Mouse (Mus musculus) retina, postnatal 1 day (tissue): ENCODE data around the gene Gm20481.
A peak's percentile ranks its signal among the peaks of the same experiment; 100 is the strongest.
"Not testable (repeated sequence)": the region's sequence is repeated elsewhere in the genome, so short reads cannot be mapped to it uniquely, and the experiment has no call there.

Source experiments
- DNase-seq: peaks from one replicate; pipeline ENCODE4 v3.0.0-alpha.2; 2012

Gene Gm20481

DNA sequence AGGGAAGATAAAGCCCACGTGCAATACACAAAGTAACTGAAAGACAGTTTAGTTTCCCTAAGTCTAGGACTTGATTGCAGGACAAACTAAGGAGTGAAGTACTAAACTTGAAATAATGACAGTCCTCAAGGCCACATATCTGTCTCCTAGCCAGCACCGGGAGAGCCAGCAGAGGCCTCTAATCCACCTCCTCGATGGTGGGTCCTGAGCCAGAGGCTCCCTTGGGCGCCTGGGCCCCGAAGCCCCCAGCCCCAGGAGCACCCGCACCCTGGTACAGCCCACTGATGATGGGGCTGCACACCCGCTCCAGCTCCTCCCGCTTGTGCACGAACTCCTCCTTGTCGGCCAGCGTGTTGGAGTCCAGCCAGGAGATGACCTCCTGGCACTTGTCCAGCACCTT is at the start of gene Gm20481:
TSS of gene Gm20481 (plus strand) at position 91 of the 400 bp plus-strand sequence.
- not testable (repeated sequence) for DNase-seq

DNA sequence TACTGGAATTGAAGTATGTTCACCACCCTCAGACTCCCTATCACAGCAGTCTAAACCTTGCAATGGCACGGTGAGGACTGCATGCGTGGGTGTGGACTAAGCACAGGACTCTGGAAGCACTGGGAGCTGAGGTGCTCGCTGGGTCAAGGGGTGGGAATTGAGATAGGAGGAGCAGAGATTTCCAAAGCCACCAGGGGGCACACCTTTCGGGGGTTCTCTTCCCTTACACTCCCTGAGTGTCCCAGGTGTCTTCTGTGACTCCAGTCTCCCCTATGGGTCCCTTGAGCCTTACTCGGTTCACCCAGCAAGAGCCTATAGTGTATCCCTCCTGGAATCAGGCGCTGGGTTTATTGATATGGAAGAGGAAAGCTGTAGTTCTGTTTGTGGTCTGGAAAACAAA is 46.8 kb upstream of the Gm20481 start:
- DNase-seq: peak; percentile 22

DNA sequence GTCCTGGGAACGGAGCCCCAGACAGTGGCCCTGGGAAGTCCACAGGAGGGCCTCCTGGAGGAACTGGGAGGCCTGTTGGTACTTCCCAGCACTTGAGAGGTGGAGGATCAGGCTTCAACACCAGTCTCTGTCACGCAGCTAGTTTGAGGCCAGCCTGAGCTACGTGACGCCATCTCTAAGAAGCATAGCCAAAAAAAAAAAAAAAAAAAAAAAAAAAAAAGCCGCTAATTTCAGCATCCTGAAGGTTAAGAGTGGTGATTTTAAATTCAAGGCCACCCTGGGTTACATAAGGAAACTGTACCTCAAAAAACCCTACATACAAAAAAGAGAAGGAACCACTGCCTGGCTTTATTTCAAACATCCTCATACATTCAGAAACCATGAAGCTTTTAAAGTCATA is 45.5 kb upstream of the Gm20481 start:
- no peak for DNase-seq

DNA sequence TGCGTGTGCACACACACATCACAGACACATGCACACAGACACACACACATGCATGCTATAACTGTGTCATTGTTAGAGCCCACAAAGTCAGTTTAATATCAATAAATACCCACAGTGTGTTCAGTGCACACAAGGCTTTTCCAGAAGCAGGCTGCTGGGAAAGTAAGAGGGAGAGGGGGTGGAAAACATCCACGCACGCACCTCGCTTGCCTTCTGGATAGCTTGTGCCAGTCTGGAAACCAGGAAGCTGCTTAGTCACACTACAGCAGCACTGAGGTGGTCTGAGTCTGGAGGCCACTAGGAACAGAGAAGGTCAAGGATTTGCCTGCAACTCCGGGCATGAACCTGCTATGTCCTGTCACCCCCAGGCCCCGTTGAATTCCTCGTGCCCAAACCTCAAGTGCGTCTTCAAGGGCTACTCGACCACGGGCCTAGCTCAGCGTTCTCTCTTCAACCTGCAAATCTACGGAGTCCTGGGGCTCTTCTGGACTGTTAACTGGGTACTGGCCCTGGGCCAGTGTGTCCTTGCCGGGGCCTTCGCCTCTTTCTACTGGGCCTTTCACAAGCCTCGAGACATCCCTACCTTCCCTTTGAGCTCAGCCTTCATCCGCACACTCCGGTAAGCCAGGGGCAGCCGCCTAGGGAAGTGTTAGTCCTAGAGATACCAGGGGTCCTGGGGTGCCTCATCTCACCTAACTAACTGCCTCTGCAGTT is 42.2 kb upstream of the Gm20481 start:
- DNase-seq: no peak

DNA sequence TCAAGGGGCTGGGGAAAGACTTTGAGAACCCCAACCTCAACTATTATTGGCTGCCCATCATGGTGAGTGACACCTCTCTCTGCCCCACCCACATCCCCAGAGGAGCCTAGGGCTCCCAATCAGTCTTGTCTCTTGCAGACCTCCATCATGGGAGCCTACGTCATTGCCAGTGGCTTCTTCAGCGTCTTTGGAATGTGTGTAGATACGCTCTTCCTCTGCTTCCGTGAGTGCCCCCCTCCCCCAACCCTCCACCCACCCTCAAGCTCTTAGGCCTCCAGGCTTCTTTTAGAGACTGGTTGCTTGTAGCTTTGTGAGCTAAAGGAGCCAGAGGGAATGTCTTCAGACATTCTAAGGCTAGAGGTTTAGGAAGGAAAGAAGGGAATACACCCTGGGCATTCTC is 40.9 kb upstream of the Gm20481 start:
- DNase-seq: no peak

DNA sequence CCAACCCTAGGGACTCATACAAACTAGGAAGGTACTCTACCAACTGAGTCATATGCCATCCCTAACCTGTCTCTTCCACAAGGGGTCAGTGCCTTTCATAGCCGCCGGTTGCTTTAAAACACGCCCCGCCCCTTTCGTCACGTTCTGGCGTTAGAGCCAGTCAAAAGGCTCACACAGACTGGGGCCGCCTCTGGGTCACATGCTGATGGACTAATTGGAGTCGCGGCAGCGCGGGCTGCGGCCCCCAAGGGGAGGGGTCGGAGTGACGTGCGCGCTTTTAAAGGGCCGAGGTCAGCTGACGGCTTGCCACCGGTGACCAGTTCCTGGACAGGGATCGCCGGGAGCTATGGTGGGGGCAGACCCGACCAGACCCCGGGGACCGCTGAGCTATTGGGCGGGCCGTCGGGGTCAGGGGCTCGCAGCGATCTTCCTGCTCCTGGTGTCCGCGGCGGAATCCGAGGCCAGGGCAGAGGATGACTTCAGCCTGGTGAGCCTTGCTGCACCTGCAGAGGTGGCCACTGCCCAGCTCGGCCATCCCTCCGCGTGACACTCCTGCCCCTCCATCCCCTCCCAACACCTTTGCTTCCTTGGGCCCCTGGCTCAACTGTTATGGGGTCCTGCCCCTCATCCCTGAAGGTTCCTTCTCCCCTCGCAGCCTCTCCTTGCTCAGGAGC is 38.5 kb upstream of the Gm20481 start, which contains the start of gene Neu1:
TSS of gene Neu1 (plus strand) at position 193 of the 674 bp plus-strand sequence.
- DNase-seq: peak; percentile 99

DNA sequence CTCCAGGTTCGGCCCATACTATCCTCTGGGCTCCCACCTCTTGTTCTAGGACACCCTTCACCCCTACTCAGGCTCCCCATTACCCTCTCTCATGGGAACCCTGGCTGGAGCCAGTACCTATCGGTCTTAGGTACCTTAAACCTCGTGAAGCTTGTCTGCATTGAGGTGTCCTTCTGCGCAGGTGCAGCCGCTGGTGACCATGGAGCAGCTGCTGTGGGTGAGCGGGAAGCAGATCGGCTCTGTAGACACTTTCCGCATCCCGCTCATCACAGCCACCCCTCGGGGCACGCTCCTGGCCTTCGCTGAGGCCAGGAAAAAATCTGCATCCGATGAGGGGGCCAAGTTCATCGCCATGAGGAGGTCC is 38.0 kb upstream of the Gm20481 start:
- DNase-seq: peak; percentile 52

DNA sequence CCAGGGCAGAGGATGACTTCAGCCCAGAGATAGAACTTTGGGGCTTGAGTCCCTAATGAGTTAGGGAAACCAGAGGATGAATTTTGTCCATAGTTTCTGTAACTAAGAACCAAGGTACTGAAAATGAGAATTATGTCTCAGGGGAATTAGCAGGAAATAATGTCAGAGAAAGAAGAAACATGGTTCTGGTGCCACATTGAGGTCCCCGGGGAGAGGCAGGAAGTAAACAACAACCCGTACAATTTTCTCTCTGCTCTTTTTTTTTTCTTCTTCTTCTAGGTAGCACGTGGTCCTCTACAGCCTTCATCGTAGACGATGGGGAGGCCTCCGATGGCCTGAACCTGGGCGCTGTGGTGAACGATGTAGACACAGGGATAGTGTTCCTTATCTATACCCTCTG is 37.4 kb upstream of the Gm20481 start:
- DNase-seq: no peak

DNA sequence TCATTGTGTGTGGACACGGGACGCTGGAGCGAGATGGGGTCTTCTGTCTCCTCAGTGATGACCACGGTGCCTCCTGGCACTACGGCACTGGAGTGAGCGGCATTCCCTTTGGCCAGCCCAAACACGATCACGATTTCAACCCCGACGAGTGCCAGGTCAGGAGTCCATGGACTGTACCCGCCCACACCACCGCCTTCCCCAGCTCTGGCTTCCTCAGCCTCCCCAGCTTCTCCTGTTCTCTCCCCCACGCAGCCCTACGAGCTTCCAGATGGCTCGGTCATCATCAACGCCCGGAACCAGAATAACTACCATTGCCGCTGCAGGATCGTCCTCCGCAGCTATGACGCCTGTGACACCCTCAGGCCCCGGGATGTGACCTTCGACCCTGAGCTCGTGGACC is 35.7 kb upstream of the Gm20481 start:
- DNase-seq: no peak

DNA sequence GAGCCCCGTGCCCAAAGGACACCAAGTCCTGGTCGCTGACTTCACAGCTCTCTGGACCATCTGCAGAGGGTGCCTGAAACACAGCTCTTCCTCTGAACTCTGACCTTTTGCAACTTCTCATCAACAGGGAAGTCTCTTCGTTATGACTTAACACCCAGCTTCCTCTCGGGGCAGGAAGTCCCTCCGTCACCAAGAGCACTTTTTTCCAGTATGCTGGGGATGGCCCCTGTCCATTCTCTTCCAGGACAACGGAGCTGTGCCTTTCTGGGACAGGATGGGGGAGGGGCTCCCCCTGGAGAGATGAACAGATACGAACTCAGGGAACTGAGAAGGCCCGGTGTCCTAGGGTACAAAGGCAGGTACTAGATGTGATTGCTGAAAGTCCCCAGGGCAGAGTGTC is 34.9 kb upstream of the Gm20481 start:
- no peak for DNase-seq

DNA sequence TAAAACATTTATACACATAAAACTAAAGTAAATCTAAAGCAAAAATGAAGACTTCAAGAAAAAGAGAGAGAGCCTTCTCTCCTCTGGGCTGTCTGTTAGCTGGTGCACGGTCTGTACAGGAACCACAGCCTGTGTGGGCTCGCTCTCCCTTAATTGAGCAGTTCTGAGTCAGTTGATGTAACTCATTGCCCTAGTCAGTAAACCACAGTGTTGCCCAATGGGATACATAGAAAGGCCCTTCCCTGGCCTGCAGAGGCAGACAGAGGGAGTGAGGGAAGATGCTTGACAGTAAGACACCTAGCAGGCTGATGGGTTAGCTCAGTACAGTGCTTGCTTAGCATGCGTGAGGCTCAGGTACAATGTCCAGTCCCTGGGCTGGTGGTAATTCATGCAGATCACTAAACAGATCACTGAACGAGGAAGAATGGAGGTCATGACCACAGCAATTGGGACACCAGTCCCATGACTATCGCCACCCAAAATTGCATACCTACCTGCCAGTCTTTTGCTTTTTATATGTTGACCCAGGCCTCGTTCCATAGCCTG is 31.7 kb upstream of the Gm20481 start:
- DNase-seq: no peak

DNA sequence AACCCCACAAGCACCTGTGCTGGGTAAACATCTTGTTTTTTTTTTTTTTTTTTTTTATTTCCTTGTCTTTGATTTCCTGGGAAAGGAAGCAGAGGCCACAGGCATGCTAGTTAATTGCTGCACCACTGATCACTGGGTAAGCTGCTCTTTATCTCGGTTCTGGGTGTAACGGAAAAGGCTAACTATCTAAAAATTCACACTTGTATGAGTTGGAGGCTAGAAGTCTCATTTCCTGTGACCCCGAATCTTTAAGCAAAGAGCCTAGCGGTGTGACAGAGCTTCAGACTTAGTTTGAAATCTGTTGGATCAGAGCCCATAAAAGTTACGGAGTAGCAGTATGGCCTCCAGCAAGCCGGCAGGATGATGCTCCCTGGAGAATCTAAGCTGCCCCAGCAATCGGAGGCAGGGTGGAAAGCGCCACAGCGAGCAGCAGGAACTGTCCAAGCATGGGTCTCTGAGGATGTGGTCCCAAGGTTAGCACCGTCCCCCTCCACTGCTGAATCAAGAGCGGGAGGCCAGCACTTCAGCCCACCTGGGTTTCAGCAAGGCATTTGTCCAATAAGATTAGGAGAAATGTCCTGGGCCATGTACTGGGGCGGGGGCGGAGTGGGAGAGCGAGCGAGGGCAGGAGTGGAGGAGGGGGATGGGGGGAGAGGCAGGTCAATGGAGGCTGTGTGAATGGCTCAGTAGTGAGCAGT is 28.2 kb upstream of the Gm20481 start:
- DNase-seq: peak; percentile 41

DNA sequence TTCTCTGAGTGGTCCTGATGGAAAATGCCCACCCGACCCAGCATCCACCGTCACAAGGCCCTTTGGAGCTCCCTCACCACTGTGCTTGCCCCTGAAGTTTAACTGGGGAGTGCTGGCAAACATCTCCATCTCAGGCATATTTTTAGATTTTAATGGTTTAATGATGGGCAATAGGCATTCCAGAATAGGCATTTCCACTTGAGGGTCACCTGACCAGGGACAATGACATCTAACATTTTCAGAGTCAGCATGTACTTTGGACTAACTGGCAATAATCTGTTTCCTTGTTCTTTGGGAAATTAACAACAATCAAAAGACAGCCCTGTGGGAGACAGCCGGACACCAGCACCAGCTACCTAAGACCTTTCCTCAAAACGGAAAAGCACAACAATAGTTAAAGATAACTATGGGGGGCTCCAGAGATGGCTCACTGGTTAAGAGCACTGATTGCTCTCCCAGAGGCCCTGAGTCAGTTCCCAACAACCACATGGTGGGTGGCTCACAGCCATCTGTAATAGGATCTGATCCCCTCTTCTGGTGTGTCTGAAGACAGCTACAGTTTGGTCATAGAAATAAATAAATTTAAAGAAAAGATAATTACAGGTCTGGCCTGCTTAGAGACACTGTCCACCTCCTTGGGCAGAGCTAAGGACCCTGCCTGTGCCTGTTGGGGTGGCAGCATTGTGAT is 26.4 kb upstream of the Gm20481 start:
- no peak for DNase-seq

DNA sequence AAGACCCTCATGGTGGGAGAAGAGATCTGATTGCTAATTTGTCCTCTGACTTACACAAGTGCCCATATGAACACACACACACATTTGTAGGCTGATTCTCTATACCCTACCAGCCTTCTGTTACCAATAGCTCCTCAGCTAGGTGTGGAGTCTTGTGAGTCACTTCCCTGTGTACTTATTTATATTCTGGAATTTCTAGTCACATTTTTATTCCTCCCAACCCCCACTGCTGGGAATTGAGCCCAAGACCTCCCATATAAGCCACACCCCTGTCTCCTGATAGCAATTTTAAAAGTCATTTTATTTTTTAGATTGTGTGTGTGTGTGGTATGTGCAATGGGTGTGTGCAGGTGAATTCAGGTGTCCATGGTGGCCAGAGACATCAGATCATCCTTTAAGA is 25.4 kb upstream of the Gm20481 start:
- no peak for DNase-seq

DNA sequence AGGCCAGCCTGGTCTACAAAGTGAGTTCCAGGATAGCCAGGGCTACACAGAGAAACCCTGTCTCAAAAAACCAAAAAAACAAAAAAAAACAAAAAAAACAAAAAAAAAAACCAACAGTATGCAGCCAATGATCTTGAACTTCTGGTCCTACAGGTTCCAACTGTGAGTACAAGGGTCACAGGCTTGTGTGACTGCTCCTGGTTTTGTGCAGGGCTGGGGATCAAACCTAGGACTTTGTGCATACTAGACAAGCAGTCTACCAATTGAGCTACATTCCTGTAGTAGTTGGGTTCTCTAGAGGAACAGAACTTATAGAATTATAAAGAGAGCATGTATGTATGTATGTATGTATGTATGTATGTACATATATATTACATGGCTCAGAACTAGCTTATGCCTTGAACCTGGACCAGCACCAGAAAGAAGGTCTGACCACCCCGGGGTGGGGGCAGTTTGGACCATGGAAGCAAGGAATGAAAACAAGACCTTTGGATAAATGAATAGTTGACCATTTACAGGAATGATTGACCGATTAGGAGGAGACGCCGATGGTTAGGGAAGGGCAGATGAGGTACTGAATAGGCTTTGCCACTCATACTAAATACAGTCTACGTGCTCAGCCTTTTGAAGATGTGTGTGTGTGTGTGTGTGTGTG is 23.1 kb upstream of the Gm20481 start:
- DNase-seq: no peak

DNA sequence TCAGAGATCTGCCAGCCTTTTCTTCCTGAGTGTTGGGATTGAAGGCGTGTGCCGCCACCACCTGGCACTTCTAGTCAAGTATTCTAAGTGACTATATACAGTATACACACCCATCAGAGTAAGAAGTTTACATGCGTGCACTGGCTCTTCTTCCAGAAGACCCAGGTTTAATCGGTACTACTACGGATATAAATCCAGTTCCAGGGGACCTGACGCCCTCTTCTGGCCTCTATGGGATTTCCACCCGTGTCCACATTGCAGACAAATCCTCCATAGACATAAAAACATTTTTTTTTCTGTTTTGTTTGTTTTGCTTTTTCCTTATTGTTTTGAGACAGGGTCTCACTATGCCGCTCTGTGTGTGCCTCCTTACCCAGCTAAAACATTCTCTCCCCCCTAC is 22.1 kb upstream of the Gm20481 start:
- peak; percentile 56 for DNase-seq

DNA sequence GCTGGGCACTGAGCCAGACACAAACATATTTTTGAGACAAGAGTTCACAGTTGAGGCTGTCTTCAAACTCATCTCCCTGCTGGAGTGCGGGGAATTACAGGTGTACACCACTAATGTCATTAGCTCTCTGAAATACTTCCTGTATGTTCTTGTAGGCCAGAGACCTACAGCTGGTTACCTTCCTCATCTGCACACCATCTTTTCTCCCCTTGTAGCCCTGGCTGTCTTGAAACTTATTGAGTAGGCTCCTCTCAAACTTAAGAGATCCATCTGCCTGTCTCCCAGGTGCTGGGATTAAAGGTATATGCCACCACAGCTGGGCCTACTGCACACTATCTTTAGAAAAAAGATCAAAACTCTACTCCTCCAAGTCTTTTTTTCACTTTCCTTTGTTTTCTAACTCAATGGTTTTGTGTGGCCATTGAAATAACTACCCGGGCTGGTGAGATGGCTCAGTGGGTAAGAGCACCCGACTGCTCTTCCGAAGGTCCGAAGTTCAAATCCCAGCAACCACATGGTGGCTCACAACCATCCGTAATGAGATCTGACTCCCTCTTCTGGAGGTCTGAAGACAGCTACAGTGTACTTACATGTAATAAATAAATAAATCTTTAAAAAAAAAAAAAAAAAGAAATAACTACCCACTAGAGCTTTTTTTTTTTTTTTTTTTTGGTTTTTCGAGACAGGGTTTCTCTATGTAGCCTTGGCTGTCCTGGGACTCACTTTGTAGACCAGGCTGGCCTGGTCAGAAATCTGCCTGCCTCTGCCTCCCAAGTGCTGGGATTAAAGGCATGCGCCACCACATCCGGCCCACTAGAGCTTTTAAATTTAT is 20.8 kb upstream of the Gm20481 start:
- not testable (repeated sequence) for DNase-seq

DNA sequence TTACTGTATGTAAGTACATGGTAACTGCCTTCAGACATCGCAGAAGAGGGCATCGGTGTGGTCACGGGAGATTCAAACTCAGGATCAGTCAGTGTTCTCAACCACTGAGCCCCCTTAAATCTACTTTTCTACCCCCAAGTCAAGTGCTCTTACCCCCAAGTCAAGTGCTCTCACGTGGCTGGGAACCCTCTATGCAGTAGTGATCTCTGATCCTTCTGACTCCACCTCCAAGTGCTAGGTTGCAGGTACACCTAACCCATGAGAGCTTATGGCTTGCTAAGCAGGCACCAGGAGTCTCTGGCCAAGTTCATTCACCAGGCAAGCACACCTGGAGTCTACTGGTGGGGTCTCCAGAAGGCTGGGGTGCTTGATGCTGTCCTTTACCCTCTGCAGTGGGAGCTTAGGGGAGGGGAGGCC is 20.2 kb upstream of the Gm20481 start:
- no peak for DNase-seq

DNA sequence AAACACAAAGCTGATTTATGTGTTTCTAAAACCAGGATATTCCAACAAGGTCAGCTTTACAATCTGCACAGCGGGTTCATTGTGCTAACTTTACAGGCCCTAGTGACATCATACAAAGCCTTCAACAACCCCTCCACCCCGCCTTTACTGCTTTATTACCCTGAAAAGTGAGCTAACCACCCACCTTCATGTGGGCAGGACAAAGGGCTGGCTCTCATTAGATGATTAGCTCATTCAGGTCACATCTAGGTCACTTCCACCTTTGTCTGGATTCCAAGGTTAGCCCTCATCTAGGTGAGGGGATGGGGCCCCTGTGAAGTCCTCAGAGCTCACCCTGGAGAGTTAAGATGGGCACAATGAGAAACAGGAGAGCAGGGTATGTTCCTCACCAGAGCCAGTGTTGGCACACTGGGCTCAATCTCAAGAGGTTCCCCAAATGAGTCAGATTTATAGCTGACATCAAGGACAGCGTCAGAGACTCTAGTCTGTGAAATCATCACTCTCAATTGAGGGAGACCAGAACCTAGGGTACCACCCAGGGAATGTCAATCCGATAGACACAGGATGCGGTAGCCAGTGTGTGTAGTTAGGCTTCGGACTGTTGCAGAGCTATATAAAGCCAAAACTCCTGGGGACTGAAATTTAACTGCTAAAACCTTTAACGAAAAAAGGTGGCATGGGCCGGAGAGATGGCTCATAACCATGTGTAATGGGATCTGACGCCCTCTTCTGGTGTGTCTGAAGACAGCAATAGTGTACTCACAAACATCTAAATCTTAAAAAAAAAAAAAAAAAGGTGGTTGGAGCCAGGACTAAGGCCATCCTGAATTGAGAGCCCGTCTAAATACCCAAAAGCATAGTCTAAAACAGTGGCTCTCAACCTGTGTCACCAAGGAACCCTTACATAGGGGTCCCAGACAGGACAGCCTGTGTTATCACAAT is 18.9 kb upstream of the Gm20481 start:
- no peak for DNase-seq

DNA sequence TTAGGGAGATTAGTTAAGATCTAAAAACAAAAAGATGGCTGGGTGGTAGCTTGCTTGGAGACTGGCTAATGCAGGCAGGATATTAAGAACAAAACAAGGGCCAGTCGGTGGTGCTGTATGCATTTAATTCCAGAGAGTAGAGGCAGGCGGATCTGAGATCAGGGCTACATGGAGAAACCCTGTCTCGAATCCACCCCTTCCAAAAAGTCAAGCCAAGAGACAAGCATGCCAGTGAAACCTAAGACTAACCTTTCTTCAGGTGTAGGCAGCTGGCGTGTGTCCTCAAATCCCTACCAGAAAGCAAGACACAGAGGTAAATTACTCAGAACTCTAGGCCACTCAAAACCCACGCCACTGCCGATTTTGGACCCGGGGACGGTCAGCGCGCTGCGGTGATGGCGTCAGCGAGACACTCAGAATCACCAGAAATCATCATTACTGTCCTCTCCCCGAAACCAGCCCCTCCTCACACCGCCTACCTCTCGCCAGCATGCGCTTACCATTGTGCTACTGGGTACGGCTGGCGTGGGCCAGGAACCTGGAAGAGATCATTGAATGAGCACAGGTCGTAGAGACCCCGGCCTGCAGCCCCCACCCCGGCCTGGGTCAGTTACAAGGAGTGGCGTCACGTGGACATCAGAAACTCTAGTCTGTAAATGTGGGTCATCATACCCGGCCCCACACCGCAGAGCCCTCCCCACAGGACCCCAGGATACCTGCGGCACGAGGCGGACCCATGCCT is 17.9 kb upstream of the Gm20481 start:
- DNase-seq: no peak
